Mouse (Mus musculus): ENCODE measurements around the gene Nhsl1.

DNA sequence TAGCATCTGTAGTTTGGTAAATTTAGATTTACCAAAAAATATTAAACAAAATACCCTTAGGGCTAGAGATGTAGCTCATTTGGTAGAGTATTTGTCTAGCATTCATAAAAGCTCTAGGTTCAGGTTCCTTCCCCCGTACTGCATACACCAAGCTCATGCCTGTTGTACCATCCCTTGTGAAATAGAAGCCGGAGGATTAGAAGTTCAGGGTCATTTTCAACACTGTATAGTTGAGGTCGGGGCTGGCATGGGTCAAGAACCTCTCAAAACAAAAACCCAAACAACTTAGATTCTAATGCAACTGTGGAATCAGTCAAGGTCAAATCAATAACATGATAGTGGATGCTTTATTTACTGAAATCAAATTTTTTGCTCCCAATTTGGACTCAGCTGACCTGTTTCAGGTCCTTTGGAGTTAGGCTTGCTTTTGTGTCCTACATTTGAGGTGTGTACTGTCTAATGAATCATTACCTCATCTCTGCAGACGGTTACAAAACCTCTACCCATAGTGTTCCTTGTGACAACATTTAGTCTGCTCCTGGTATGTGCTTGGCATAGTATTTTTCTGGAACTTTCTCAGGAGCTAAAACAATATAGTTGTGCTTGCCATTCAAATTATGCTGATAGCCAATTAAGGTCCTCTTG, 42.6 kb upstream of the Nhsl1 start:
- no peak for TF ChIP-seq MYOG (IDR thresholded peaks at IDR 0.05; ENCODE audit: control insufficient read depth, extremely low read depth, insufficient read length)
- no peak for TF ChIP-seq USF1 (IDR thresholded peaks at IDR 0.05; ENCODE audit: low read depth)

Measured in C2C12 (cell line).